In genomic region chr9:62084896-62085295, GRCm38 (mm10) we compare ENCODE assay signal across 19 mouse cellular contexts. TPM values are rescaled to one million over a fixed set of nuclear protein-coding genes. Genes with fewer than 3 reads are reported as not detected.
DNase-seq lines count a peak whose midpoint lies in the region; ATAC-seq and TF ChIP-seq lines count a peak whose summit lies in the region.
"Had no signal": no experiment of that assay in that cellular context is flagged by ENCODE, and none has a peak within 500 bp of the region (broad histone marks: within the 10 kb centered on the region; RNA-seq: fewer than 3 reads in every experiment).

No protein-coding gene starts in this region.

- peak; percentile 25 to 71 for DNase-seq in adrenal gland, adult (ENCODE audit: inconsistent age in 2 of 2, low spot score in 1 of 2)
- no peak for DNase-seq in adrenal gland, postnatal 4 days (ENCODE audit: low spot score in 2 of 2)
- no peak for DNase-seq in liver, postnatal 0 days
- DNase-seq in adrenal gland, postnatal 14 days, result peak; percentile 43
- DNase-seq in ovary, postnatal 10 days (ENCODE audit: low spot score), result no peak
- no peak for DNase-seq in left cerebral cortex, adult 2 months (ENCODE audit: extremely low spot score in 1 of 2, low spot score in 2 of 2)
- DNase-seq in cerebellum, postnatal 10 days, result no peak
- DNase-seq: cerebellum, adult 8-10 months; cerebellum, postnatal 25 days; gastrocnemius, postnatal 14 days; heart, postnatal 4 days; kidney, adult 11 months had no signal

- 0 out of 2 replicates have a peak overlapping the region, but pooled peaks have one; percentile 12 for H3K4me2 ChIP-seq in liver, embryonic 12.5 days
- H3K4me2 ChIP-seq in liver, postnatal 0 days (ENCODE audit: low read depth, low read length), result no peak overlapping the region
- H3K4me2 ChIP-seq: embryonic facial prominence, embryonic 12.5 days; forebrain, embryonic 15.5 days; heart, embryonic 13.5 days; hindbrain, embryonic 12.5 days had no signal

- H3K9me3 ChIP-seq in liver, embryonic 12.5 days (replicated peaks), result no peaks in the 10 kb centered on the region
- H3K9me3 ChIP-seq in liver, postnatal 0 days (ENCODE audit: low read length), result no peaks in the 10 kb centered on the region
- H3K9me3 ChIP-seq: embryonic facial prominence, embryonic 12.5 days; forebrain, embryonic 15.5 days; heart, embryonic 13.5 days; hindbrain, embryonic 12.5 days had no signal

- no peaks in the 10 kb centered on the region for H3K27me3 ChIP-seq in liver, embryonic 12.5 days (replicated peaks)
- no peaks in the 10 kb centered on the region for H3K27me3 ChIP-seq in liver, postnatal 0 days (ENCODE audit: insufficient read depth, low read length)
- H3K27me3 ChIP-seq: embryonic facial prominence, embryonic 12.5 days; forebrain, embryonic 15.5 days; heart, embryonic 13.5 days; hindbrain, embryonic 12.5 days had no signal

- no peak for TF ChIP-seq EP300 in liver, postnatal 0 days (IDR thresholded peaks at IDR 0.05; ENCODE audit: low read depth)

- 0 out of 2 replicates have a peak overlapping the region, but pooled peaks have one; percentile 20 for H3K27ac ChIP-seq in liver, embryonic 12.5 days
- no peak overlapping the region for H3K27ac ChIP-seq in liver, postnatal 0 days (ENCODE audit: low read depth)
- no peak overlapping the region for H3K27ac ChIP-seq in left cerebral cortex, adult 2 months
- H3K27ac ChIP-seq: embryonic facial prominence, embryonic 12.5 days; forebrain, embryonic 15.5 days; heart, embryonic 13.5 days; hindbrain, embryonic 12.5 days; hindbrain, postnatal 0 days had no signal

- H3K36me3 ChIP-seq in liver, embryonic 12.5 days, result peaks cover 5% of the 10 kb centered on the region; the same call in 1 of the 2 replicates
- no peaks in the 10 kb centered on the region for H3K36me3 ChIP-seq in liver, postnatal 0 days (replicated peaks; ENCODE audit: insufficient read depth, low read length)
- H3K36me3 ChIP-seq: forebrain, embryonic 15.5 days; hindbrain, embryonic 12.5 days had no signal

- ATAC-seq in liver, embryonic 12.5 days, result no peak
- ATAC-seq in liver, postnatal 0 days, result no peak
- ATAC-seq: forebrain, embryonic 15.5 days; hindbrain, postnatal 0 days had no signal

- H3K4me1 ChIP-seq in liver, embryonic 12.5 days, result peaks cover 28% of the 10 kb centered on the region
- 0 out of 2 replicates have a peak, but pooled peaks cover 2% of the 10 kb centered on the region for H3K4me1 ChIP-seq in liver, postnatal 0 days (ENCODE audit: insufficient read depth)
- H3K4me1 ChIP-seq: embryonic facial prominence, embryonic 12.5 days; hindbrain, embryonic 12.5 days had no signal

- TF ChIP-seq CTCF in liver, postnatal 0 days (IDR thresholded peaks at IDR 0.05; ENCODE audit: low read depth), result no peak
- TF ChIP-seq CTCF in left cerebral cortex, adult 2 months (IDR thresholded peaks at IDR 0.05), result no peak

- WGBS in liver, embryonic 12.5 days (ENCODE audit: insufficient replicate concordance), result 89% methylated on average over 4 of the region's 4 CpGs
- WGBS in liver, postnatal 0 days (ENCODE audit: insufficient replicate concordance), result 76% methylated on average over 4 of the region's 4 CpGs

- no peak overlapping the region for H3K4me3 ChIP-seq in liver, embryonic 12.5 days
- H3K4me3 ChIP-seq in liver, postnatal 0 days (ENCODE audit: low read depth, low read length), result no peak overlapping the region
- no peak overlapping the region for H3K4me3 ChIP-seq in left cerebral cortex, adult 2 months
- H3K4me3 ChIP-seq: embryonic facial prominence, embryonic 12.5 days; forebrain, embryonic 15.5 days; heart, embryonic 13.5 days; hindbrain, embryonic 12.5 days had no signal

- intact Hi-C loops in left cerebral cortex, adult 2 months (cut with DNase I), result no loop called here

- no peak overlapping the region for H3K9ac ChIP-seq in liver, embryonic 12.5 days
- no peak overlapping the region for H3K9ac ChIP-seq in liver, postnatal 0 days (replicated peaks)
- H3K9ac ChIP-seq: embryonic facial prominence, embryonic 12.5 days; forebrain, embryonic 15.5 days; heart, embryonic 13.5 days; hindbrain, embryonic 12.5 days had no signal

RNA-seq across cellular contexts. Expression of gene Glce, which starts 37.6 kb away (rescaled TPM):
- 10 to 100 TPM; 29.2 to 29.4 TPM for total RNA-seq in adrenal gland, postnatal 4 days (2021)
- polyA plus RNA-seq in liver, embryonic 12.5 days (2016; fragmentation: Nextera tagmentation; extraction: Ambion mirVana), result 7.8 TPM in 2 replicates
- 4.6 and 5.4 TPM in 2 replicates for polyA plus RNA-seq in liver, postnatal 0 days (2015; fragmentation: Nextera tagmentation; extraction: Ambion mirVana)
- total RNA-seq in adrenal gland, postnatal 14 days (2021), result 27.2 and 30.3 TPM in 2 replicates
- total RNA-seq in left cerebral cortex, adult 2 months (2021), result 10 to 100 TPM; 31.5 to 33.9 TPM

RNA-seq across cellular contexts. Expression of gene Paqr5, which starts 58.2 kb away (rescaled TPM):
- 1 to 10 TPM; 1.9 to 9.9 TPM for total RNA-seq in adrenal gland, postnatal 4 days (2021)
- polyA plus RNA-seq in liver, embryonic 12.5 days (2016; fragmentation: Nextera tagmentation; extraction: Ambion mirVana), result 0.25 and 0.29 TPM in 2 replicates
- polyA plus RNA-seq in liver, postnatal 0 days (2015; fragmentation: Nextera tagmentation; extraction: Ambion mirVana), result 0.16 and 0.17 TPM in 2 replicates
- total RNA-seq in adrenal gland, postnatal 14 days (2021), result 1.5 and 2.6 TPM in 2 replicates
- 1 to 10 TPM; 3.6 to 4.1 TPM for total RNA-seq in left cerebral cortex, adult 2 months (2021)
- total RNA-seq: heart, adult 8-10 months; heart, postnatal 4 days had no signal

Comparison
In these comparisons a context has a peak if more than half of its experiments do, and no peak if none do; other contexts are left out.
1. DNase-seq: peak in adrenal gland, adult (2 of 2) and adrenal gland, postnatal 14 days (single experiment); none in adrenal gland, postnatal 4 days (0 of 2), liver, postnatal 0 days (single experiment), ovary, postnatal 10 days (single experiment), left cerebral cortex, adult 2 months (0 of 2) and cerebellum, postnatal 10 days (0 of 2).